In the genomic region with DNA sequence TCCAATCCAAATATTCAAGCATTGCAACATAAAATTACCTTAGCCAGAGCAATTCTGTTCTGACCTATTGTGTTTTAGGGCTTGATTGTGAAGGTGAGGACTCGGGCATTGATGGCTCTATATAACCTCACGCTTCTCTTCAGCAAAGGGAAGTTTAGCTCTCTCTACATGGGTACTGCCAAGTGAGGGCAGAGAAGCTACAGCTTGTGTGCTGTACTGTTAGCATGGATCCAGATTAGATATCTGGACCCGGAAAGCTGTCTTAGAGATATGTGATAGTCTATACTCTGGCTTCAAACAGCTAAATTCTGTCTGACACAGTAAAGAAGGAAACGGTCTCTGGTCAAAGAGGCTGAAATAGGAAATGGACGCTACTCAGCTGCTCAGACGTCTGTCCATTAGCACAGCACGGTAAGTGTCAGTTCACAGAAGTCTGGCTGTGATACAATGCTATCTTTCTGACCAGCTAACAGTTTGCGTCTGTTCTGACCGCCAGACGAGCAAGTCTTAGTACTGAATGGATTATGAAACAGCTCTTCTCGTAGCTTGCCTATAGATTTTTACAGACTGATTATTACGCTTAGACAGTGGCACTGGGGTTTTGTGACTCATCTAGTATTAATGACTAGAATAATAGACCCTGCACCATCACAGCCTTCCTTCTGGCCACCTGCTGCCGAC, we compare ENCODE assay signal across 34 mouse cellular contexts. TPM values are rescaled to one million over a fixed set of nuclear protein-coding genes. Genes with fewer than 3 reads are reported as not detected.
DNase-seq lines count a peak whose midpoint lies in the region; ATAC-seq and TF ChIP-seq lines count a peak whose summit lies in the region.
"Had no signal": no experiment of that assay in that cellular context is flagged by ENCODE, and none has a peak within 500 bp of the region (broad histone marks: within the 10 kb centered on the region; RNA-seq: fewer than 3 reads in every experiment).

No protein-coding gene starts in this region.

- H3K79me2 ChIP-seq in C2C12 (ENCODE audit: control insufficient read depth, insufficient read depth) = no peaks in the 10 kb centered on the region

- H3K27ac ChIP-seq in liver, embryonic 12.5 days = peak overlapping the region; percentile 36; the same call in 1 of the 2 replicates
- H3K27ac ChIP-seq in liver, embryonic 15.5 days (replicated peaks) = no peak overlapping the region
- H3K27ac ChIP-seq: embryonic facial prominence, embryonic 10.5 days; embryonic facial prominence, embryonic 13.5 days; forebrain, embryonic 12.5 days; gastrocnemius, adult 2 months; heart, embryonic 15.5 days; hindbrain, embryonic 14.5 days; hindbrain, postnatal 0 days had no signal

- no peak for DNase-seq in cerebellum, postnatal 25 days
- no peak for DNase-seq in adrenal gland, adult (ENCODE audit: inconsistent age in 2 of 2, low spot score in 1 of 2)
- DNase-seq in adrenal gland, adult 18-20 months (ENCODE audit: low spot score in 2 of 2) = no peak
- DNase-seq in gastrocnemius, adult 8-10 months (ENCODE audit: low spot score in 2 of 2) = no peak
- DNase-seq: adrenal gland, postnatal 10 days; adrenal gland, postnatal 36 days; B cell, adult 2 months; cerebellum, adult 11 months; cerebellum, adult 2 months; cerebellum, adult 9-11 months; cerebellum, postnatal 36 days; embryo, embryonic 11 days; gastrocnemius, adult 2 months; gastrocnemius, postnatal 25 days; heart, adult 18-20 months; heart, postnatal 10 days; heart, postnatal 4 days had no signal

- ATAC-seq in liver, embryonic 12.5 days = peak; percentile 63
- ATAC-seq in liver, embryonic 15.5 days (ENCODE audit: insufficient read depth) = peak; percentile 61
- ATAC-seq in megakaryocyte progenitor cell, adult 5-6 weeks (replicated peaks; ENCODE audit: poor library complexity) = peak; percentile 61
- ATAC-seq: CD4-positive, CD25-positive, alpha-beta regulatory T cell, adult 4 months; forebrain, embryonic 16.5 days; hindbrain, postnatal 0 days had no signal

- no peak for TF ChIP-seq CTCF in C2C12 (IDR thresholded peaks at IDR 0.05; ENCODE audit: control insufficient read depth, insufficient read depth, insufficient read length)

- no peak overlapping the region for H3K4me3 ChIP-seq in C2C12 (ENCODE audit: insufficient read depth, poor library complexity, severe bottlenecking)
- H3K4me3 ChIP-seq in liver, embryonic 12.5 days = no peak overlapping the region
- no peak overlapping the region for H3K4me3 ChIP-seq in liver, embryonic 15.5 days (replicated peaks)
- H3K4me3 ChIP-seq: embryonic facial prominence, embryonic 10.5 days; embryonic facial prominence, embryonic 13.5 days; erythroblast, embryonic 14.5 days; forebrain, embryonic 12.5 days; gastrocnemius, adult 2 months; heart, embryonic 12.5 days; heart, embryonic 15.5 days had no signal

- peak overlapping the region; percentile 45 for H3K4me2 ChIP-seq in liver, embryonic 12.5 days
- peak overlapping the region; percentile 3; the same call in 1 of the 2 replicates for H3K4me2 ChIP-seq in liver, embryonic 15.5 days
- H3K4me2 ChIP-seq: embryonic facial prominence, embryonic 13.5 days; forebrain, embryonic 12.5 days; heart, embryonic 12.5 days; heart, embryonic 15.5 days; hindbrain, embryonic 14.5 days had no signal

- peaks cover 26% of the 10 kb centered on the region for H3K4me1 ChIP-seq in liver, embryonic 12.5 days
- peaks cover 3% of the 10 kb centered on the region; the same call in 1 of the 2 replicates for H3K4me1 ChIP-seq in liver, embryonic 15.5 days (replicated peaks)
- H3K4me1 ChIP-seq: embryonic facial prominence, embryonic 10.5 days; embryonic facial prominence, embryonic 13.5 days; forebrain, embryonic 12.5 days; heart, embryonic 12.5 days; heart, embryonic 15.5 days had no signal

- 36% methylated on average over 13 of the region's 13 CpGs for WGBS in liver, embryonic 12.5 days (ENCODE audit: insufficient replicate concordance)
- 33% methylated on average over 13 of the region's 13 CpGs for WGBS in liver, embryonic 15.5 days (ENCODE audit: insufficient replicate concordance)

- no peak overlapping the region for H3ac ChIP-seq in C2C12 (ENCODE audit: control insufficient read depth, insufficient read length, low read depth)

- H3K9me3 ChIP-seq in liver, embryonic 12.5 days (replicated peaks) = no peaks in the 10 kb centered on the region
- no peaks in the 10 kb centered on the region for H3K9me3 ChIP-seq in liver, embryonic 15.5 days (replicated peaks)
- H3K9me3 ChIP-seq: embryonic facial prominence, embryonic 10.5 days; embryonic facial prominence, embryonic 13.5 days; forebrain, embryonic 12.5 days; heart, embryonic 12.5 days; heart, embryonic 15.5 days had no signal

- H3K27me3 ChIP-seq in C2C12 (ENCODE audit: control insufficient read depth, insufficient read depth, insufficient read length) = no peaks in the 10 kb centered on the region
- no peaks in the 10 kb centered on the region for H3K27me3 ChIP-seq in liver, embryonic 12.5 days (replicated peaks)
- H3K27me3 ChIP-seq in liver, embryonic 15.5 days = no peaks in the 10 kb centered on the region
- H3K27me3 ChIP-seq: embryonic facial prominence, embryonic 13.5 days; forebrain, embryonic 12.5 days; heart, embryonic 12.5 days; heart, embryonic 15.5 days had no signal

- no peak overlapping the region for H3K9ac ChIP-seq in liver, embryonic 12.5 days
- H3K9ac ChIP-seq in liver, embryonic 15.5 days = no peak overlapping the region
- H3K9ac ChIP-seq: embryonic facial prominence, embryonic 13.5 days; forebrain, embryonic 12.5 days; heart, embryonic 12.5 days; heart, embryonic 15.5 days; hindbrain, embryonic 14.5 days had no signal

- H3K79me3 ChIP-seq in C2C12 (ENCODE audit: low read depth) = no peaks in the 10 kb centered on the region

- peaks cover 48% of the 10 kb centered on the region for H3K36me3 ChIP-seq in C2C12 (ENCODE audit: control insufficient read depth, insufficient read depth)
- peaks cover 24% of the 10 kb centered on the region for H3K36me3 ChIP-seq in liver, embryonic 12.5 days
- H3K36me3 ChIP-seq in liver, embryonic 15.5 days (replicated peaks) = peaks cover 7% of the 10 kb centered on the region; the same call in 1 of the 2 replicates

TF ChIP-seq in C2C12, 6 proteins besides CTCF, POLR2A, EP300 and RAD21:
- TF ChIP-seq MYOD1 (IDR thresholded peaks at IDR 0.05; ENCODE audit: control insufficient read depth, insufficient read length, low read depth) = peak; percentile 20
- TF ChIP-seq MAX (IDR thresholded peaks at IDR 0.05) = no peak

RNA-seq across cellular contexts. Expression of a gene that starts 33.9 kb away (rescaled TPM):
- polyA plus RNA-seq in C2C12 (2012; fragmentation: generic; extraction: Trizol) = not detected
- not detected in 2 replicates for polyA plus RNA-seq in liver, embryonic 12.5 days (2016; fragmentation: Nextera tagmentation; extraction: Ambion mirVana)
- polyA plus RNA-seq in liver, embryonic 15.5 days (2015; fragmentation: Nextera tagmentation; extraction: Ambion mirVana) = not detected in 2 replicates
- not detected in 2 replicates for total RNA-seq in megakaryocyte progenitor cell, adult 5-6 weeks (2015)
- total RNA-seq in megakaryocyte progenitor cell, adult 5-6 weeks (2017) = not detected in 2 replicates
- total RNA-seq in adrenal gland, adult 18-20 months (2021) = not detected
- total RNA-seq in gastrocnemius, adult 8-10 months (2022) = not detected
- total RNA-seq: adrenal gland, postnatal 10 days; adrenal gland, postnatal 36 days; gastrocnemius, adult 2 months; gastrocnemius, postnatal 25 days; heart, adult 18-20 months; heart, postnatal 10 days; heart, postnatal 4 days; hindbrain, postnatal 0 days; MEL had no signal
- polyA plus RNA-seq: CD4-positive, CD25-positive, alpha-beta regulatory T cell, adult 4 months; cortical plate, adult 2 months; embryonic facial prominence, embryonic 10.5 days; embryonic facial prominence, embryonic 13.5 days; erythroblast, embryonic 14.5 days; forebrain, embryonic 12.5 days; heart, embryonic 12.5 days; heart, embryonic 15.5 days; hindbrain, embryonic 14.5 days; inflammation-experienced regulatory T-cells, adult 6 months had no signal

RNA-seq across cellular contexts. Expression of a gene that starts 34.4 kb away (rescaled TPM):
- polyA plus RNA-seq in C2C12 (2012; fragmentation: generic; extraction: Trizol) = 0.15 TPM
- 0.11 and 0.14 TPM in 2 replicates for polyA plus RNA-seq in liver, embryonic 12.5 days (2016; fragmentation: Nextera tagmentation; extraction: Ambion mirVana)
- polyA plus RNA-seq in liver, embryonic 15.5 days (2015; fragmentation: Nextera tagmentation; extraction: Ambion mirVana) = not detected in 2 replicates
- total RNA-seq in megakaryocyte progenitor cell, adult 5-6 weeks (2015) = 0.56 TPM in 1 of 2 replicates, not detected in the other
- 0.64 TPM in 1 of 2 replicates, not detected in the other for total RNA-seq in megakaryocyte progenitor cell, adult 5-6 weeks (2017)
- total RNA-seq in adrenal gland, adult 18-20 months (2021) = not detected
- not detected for total RNA-seq in gastrocnemius, adult 8-10 months (2022)
- total RNA-seq: adrenal gland, postnatal 10 days; adrenal gland, postnatal 36 days; gastrocnemius, adult 2 months; gastrocnemius, postnatal 25 days; heart, adult 18-20 months; heart, postnatal 10 days; heart, postnatal 4 days; MEL had no signal
- polyA plus RNA-seq: erythroblast, embryonic 14.5 days; heart, embryonic 15.5 days had no signal

RNA-seq across cellular contexts. Expression of a gene that starts 53.3 kb away (rescaled TPM):
- polyA plus RNA-seq in C2C12 (2012; fragmentation: generic; extraction: Trizol) = 8.2 TPM
- polyA plus RNA-seq in liver, embryonic 12.5 days (2016; fragmentation: Nextera tagmentation; extraction: Ambion mirVana) = 4.5 TPM in 2 replicates
- 2.0 and 2.2 TPM in 2 replicates for polyA plus RNA-seq in liver, embryonic 15.5 days (2015; fragmentation: Nextera tagmentation; extraction: Ambion mirVana)
- total RNA-seq in megakaryocyte progenitor cell, adult 5-6 weeks (2015) = 26.6 and 27.6 TPM in 2 replicates
- total RNA-seq in megakaryocyte progenitor cell, adult 5-6 weeks (2017) = 31.1 and 34.7 TPM in 2 replicates
- total RNA-seq in adrenal gland, adult 18-20 months (2021) = 1 to 10 TPM; 5.0 to 7.9 TPM
- total RNA-seq in gastrocnemius, adult 8-10 months (2022) = 1 to 10 TPM; 4.2 to 7.9 (median 5.2) TPM
- polyA plus RNA-seq: erythroblast, embryonic 14.5 days had no signal
